Mouse (Mus musculus) B cell, adult 2 months (primary cell): ENCODE measurements around the gene Stx3.

ENCODE experiments used
- DNase-seq, 2 experiments: peaks; one replicate each; pipeline ENCODE4 v3.0.0; 2022

Gene Stx3

GRCm38 (mm10) chr19:11819143-11819700 is at the start of gene Stx3:
Gene Stx3, minus strand, starts transcription at chr19:11819403.
- peak; percentile 19 to 26 for DNase-seq

- no peak for DNase-seq
Observed at GRCm38 (mm10) chr19:11867837-11868236, 48.6 kb upstream of the Stx3 start.

- no peak for DNase-seq
Observed at GRCm38 (mm10) chr19:11860966-11861365, 41.8 kb upstream of the Stx3 start, which contains the start of gene Olfr1418. Gene Olfr1418, minus strand, starts transcription at chr19:11861066.

DNA sequence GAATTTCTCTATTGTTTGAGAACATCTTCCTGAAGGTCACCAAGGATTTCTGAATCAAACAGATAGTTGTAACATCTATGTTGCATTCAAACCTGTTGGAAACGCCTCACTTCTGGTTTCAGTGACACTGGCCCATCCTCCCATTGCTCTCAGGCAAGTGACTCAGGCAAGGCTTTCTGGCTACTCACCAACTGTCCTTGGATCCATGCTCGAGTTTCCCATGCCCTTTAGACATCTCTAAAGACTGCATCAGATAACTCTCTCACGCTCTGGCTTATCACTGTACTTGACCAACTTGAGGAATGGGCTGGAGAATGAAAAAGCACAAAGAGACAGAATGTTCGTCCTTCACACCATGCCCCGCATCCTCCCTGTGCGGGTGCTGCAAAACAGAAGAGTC is 37.3 kb upstream of the Stx3 start:
- DNase-seq: no peak

- DNase-seq: no peak
Observed at GRCm38 (mm10) chr19:11854821-11855220, 35.6 kb upstream of the Stx3 start.

- DNase-seq: peak in 1 of 2 experiments; percentile 2
Observed at GRCm38 (mm10) chr19:11852652-11853051, 33.4 kb upstream of the Stx3 start.

DNA sequence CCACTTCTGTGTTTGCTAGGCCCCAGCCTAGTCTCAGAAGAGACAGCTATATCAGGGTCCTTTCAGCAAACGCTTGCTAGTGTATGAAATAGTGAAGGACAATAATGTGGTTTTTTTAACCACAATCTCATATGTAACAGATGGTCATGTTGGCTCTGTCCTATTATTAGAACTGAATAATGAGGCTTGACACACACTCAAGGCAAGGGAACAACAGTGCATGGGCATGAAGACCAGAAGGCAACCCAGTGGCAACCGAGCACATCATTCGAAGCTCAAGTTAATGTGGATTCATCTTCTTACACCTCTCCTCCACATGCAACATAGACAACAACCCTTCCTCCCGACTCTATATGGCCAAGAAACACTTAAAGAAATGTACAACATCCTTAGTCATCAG is 27.1 kb upstream of the Stx3 start:
- DNase-seq: no peak

GRCm38 (mm10) chr19:11839119-11839518 is 19.9 kb upstream of the Stx3 start, which contains the start of gene Olfr1417:
Gene Olfr1417, minus strand, starts transcription at chr19:11839219.
- no peak for DNase-seq

DNA sequence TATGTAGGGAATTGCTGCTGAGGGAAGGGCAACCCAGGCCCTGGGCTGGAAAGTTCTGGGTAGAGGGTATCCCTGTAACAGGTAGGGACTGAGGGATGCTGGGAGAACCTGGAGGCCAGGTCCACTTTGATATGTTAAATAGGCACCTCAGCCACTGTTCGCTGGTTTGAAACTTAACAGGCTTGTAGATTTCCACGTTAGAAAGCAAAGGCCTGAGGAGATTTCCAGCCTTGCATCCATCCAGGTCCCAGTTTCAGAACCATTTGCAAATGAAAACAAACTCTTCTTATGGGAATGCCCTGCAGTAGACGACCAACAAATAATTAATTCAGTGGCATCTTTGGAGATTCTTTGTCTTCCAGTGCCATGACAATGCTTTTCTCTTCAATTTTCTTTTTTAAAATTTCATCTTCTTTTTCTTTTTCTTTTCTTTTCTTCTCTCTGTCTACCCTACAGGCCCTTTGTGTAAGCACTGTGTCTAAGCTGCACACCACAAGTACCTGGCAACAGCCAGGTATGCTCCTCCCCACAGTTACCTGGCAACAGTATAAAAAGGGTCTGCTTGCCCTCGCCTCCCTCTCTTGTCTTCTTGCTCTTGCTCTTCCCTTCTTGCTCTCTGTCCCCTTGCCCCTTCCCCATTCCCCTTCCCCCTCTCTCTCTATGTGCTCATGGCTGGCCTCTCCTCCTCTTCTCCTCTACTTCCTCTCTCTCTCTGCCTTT is 4.3 kb upstream of the Stx3 start:
- no peak for DNase-seq

GRCm38 (mm10) chr19:11820211-11820610 is 1.0 kb upstream of the Stx3 start:
- DNase-seq: peak; percentile 18 to 27

GRCm38 (mm10) chr19:11819800-11820199 is 597 bp upstream of the Stx3 start:
- peak; percentile 78 to 79 for DNase-seq

- peak; percentile 28 to 36 for DNase-seq
Observed at GRCm38 (mm10) chr19:11818199-11819142, 732 bp downstream of the Stx3 start.

DNA sequence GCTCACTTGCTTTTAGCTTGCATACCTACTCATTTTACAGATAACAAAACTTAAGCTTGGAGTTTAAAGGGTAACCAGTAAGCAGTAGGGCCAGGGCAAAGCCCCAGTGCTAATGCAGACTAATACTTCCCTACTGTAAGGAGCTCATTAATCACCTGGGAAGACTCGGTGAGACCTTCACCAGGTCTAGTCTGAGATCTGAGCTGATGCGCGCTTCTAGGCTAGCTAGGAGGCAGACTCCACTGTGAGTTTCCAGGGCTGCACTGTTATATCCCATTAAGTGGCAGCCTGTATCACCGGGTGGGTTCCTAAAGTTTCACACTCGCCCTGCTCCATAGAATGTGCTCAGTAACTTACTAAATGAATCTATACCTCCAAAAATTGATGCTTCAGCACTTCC is 1.6 kb downstream of the Stx3 start:
- DNase-seq: no peak

- no peak for DNase-seq
Observed at GRCm38 (mm10) chr19:11816706-11817105, 2.5 kb downstream of the Stx3 start.

DNA sequence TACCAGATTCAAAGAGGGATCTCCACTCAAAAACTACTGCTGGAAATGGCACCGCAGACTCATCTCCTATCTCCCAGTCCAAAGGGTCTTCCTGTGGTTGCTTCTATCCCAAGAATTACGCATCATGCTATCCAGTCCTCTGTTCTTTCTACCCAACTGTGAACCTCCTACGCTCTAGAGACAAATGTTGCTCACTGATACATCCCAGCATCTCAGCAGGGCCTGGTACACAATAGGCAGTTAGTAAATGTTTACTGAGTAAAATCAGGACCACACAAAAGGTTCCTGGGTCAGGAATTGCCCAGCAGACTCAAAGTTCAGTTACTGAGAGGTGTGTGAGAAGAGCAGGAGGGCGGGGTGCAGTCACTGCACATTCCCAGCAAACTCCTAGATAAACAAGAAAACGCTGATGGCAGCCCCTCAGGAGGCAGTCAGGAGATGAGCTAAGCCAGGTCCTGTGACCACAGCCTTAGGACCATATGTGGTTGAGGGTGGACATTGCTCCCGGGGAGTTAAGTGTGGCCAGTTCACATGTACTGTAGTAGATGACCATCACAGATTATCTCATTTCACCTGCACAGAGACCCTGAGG is 4.4 kb downstream of the Stx3 start:
- no peak for DNase-seq

DNA sequence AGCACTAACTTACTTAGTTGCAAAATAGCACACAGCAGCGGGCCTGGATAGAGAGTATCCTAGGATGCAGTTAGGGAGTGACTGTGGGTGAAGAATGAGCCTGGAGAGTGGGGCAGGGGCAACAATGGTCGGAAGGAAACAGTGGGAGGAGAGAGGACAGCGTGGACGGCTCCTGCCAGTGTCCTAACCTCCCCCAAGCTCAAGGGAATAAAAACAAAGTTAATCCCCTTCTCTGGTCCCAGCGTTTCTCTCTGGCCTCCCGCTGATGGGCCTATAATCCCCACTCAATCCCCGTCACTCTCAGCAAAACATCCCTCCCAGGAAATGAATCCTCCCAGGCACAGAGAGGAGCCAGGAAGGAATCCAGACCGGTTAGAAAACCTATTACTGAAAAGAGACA is 5.6 kb downstream of the Stx3 start:
- DNase-seq: no peak

GRCm38 (mm10) chr19:11813136-11813535 is 6.1 kb downstream of the Stx3 start:
- DNase-seq: no peak

- no peak for DNase-seq
Observed at GRCm38 (mm10) chr19:11811688-11812365, 7.4 kb downstream of the Stx3 start.

DNA sequence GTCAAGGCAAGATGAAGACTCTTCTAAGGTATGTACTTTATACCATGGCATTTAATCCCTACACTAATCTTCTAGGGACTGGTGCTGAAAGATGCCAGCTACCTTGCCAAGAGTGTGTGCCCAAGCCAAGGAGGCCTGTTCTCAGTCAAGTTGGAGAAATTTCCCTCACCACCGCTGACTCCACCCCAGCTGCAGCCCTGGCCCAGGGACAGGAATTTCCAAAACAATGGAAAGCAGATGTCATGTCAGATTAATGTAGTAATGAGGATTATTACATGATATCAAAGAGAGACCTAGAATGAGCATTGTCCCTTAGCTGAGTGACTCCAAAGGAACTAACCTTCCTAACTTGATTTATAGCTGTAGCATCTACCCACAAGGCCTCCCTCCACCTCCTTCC is 8.3 kb downstream of the Stx3 start:
- DNase-seq: no peak

- DNase-seq: no peak
Observed at GRCm38 (mm10) chr19:11810003-11810758, 9.0 kb downstream of the Stx3 start.

- DNase-seq: no peak
Observed at GRCm38 (mm10) chr19:11808452-11808851, 10.8 kb downstream of the Stx3 start.

GRCm38 (mm10) chr19:11807822-11808221 is 11.4 kb downstream of the Stx3 start:
- DNase-seq: no peak
